Mouse (Mus musculus) testis, adult 2 months (tissue): ENCODE results near the gene Olfr676. TPM values are rescaled to one million over a fixed set of nuclear protein-coding genes. Genes with fewer than 3 reads are reported as not detected.
"Not testable (repeated sequence)": the region's sequence is repeated elsewhere in the genome, so short reads cannot be mapped to it uniquely, and the experiment has no call there.

Experiments
- H3K27ac ChIP-seq: fragments of 200-500 bp; 2 replicates; pipeline ENCODE4 v1.5.1; 2012; ENCODE audit warnings: low read depth, low read length; ENCODE audit not compliant: control insufficient read depth, insufficient read depth
- H3K27me3 ChIP-seq: fragments of 200-500 bp; 2 replicates; pipeline ENCODE4 v1.6.1; 2012; ENCODE audit warnings: mild to moderate bottlenecking, low read length, moderate library complexity; ENCODE audit not compliant: control insufficient read depth, insufficient read depth
- H3K36me3 ChIP-seq: fragments of 200-500 bp; 2 replicates; pipeline ENCODE4 v1.6.1; 2012; ENCODE audit warnings: mild to moderate bottlenecking, low read length; ENCODE audit not compliant: control insufficient read depth, insufficient read depth
- H3K4me1 ChIP-seq: fragments of 200-500 bp; 2 replicates; pipeline ENCODE4 v1.6.1; 2012; ENCODE audit warnings: low read length; ENCODE audit not compliant: control insufficient read depth, insufficient read depth
- H3K4me3 ChIP-seq: fragments of 200-500 bp; 2 replicates; pipeline ENCODE4 v1.5.1; 2012; ENCODE audit warnings: low read depth, mild to moderate bottlenecking, low read length, moderate library complexity, mixed read lengths; ENCODE audit not compliant: control insufficient read depth
- CTCF ChIP-seq: fragments of 200-500 bp; IDR thresholded peaks from 2 replicates; pipeline ENCODE4 v1.5.1; 2012; ENCODE audit warnings: low read depth, mild to moderate bottlenecking, inconsistent platforms, low read length, moderate library complexity; ENCODE audit not compliant: control insufficient read depth, insufficient read depth, insufficient replicate concordance
- POLR2A ChIP-seq: fragments of 200-500 bp; IDR thresholded peaks from 2 replicates; pipeline ENCODE4 v1.6.1; 2012; ENCODE audit warnings: low read depth, mild to moderate bottlenecking, inconsistent platforms, low read length, moderate library complexity; ENCODE audit not compliant: control insufficient read depth
- polyA plus RNA-seq: library from polyadenylated mRNA; depleted of rRNA; stranded (reverse); fragments of >200 nt; gene quantifications from 2 replicates; pipeline ENCODE4 v1.2.3, GENCODE M21; 2012; rRNA removed

The Olfr676 gene
- not detected in 2 replicates for polyA plus RNA-seq

GRCm38 (mm10) chr7:105032398-105032797 lies at the start of gene Olfr676:
Gene Olfr676, plus strand, starts transcription at chr7:105032698.
- no peak for TF ChIP-seq POLR2A
- no peak within 1 kb of the TSS for H3K4me3 ChIP-seq
- no peaks in the 10 kb centered on the region for H3K36me3 ChIP-seq
- no peaks in the 10 kb centered on the region for H3K27me3 ChIP-seq
- no peak within 1 kb of the TSS for H3K27ac ChIP-seq
- no peaks in the 10 kb centered on the region for H3K4me1 ChIP-seq

GRCm38 (mm10) chr7:105001929-105002328 lies 30.6 kb upstream of the Olfr676 start, which contains the start of gene Olfr672:
Gene Olfr672, minus strand, starts transcription at chr7:105002029.
- H3K27me3 ChIP-seq: no peaks in the 10 kb centered on the region
- no peak within 1 kb of the TSS for H3K4me3 ChIP-seq
- H3K36me3 ChIP-seq: no peaks in the 10 kb centered on the region
- no peak within 1 kb of the TSS for H3K27ac ChIP-seq
- H3K4me1 ChIP-seq: no peaks in the 10 kb centered on the region
- TF ChIP-seq CTCF (no peak), POLR2A (no peak)

DNA sequence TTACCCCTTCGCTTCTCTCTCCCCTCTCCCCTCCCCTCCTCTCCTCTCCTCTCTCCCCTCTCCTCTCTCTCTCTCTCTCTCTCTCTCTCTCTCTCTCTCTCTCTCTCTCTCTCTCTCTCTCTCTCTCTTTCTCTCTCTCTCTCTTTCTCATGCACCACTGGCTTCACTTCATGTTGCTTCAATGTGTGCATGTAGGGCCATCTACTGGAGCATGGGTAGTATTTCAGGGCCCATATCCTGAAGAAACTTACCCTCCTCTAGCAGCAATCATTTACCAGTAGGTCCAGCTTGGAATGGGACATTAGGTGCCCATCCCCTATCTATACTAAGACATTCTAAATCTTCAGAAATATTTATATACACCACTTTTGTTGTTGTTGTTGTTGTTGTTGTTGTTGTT lies 10.0 kb upstream of the Olfr676 start:
- Histone ChIP-seq H3K27ac (no peak overlapping the region), H3K27me3 (no peaks in the 10 kb centered on the region), H3K4me3 (no peak overlapping the region), H3K36me3 (no peaks in the 10 kb centered on the region), H3K4me1 (no peaks in the 10 kb centered on the region)
- TF ChIP-seq POLR2A (no peak), CTCF (no peak)

GRCm38 (mm10) chr7:105028360-105028759 lies 4.1 kb upstream of the Olfr676 start, which contains the start of gene Olfr675:
Gene Olfr675, minus strand, starts transcription at chr7:105028460.
- no peaks in the 10 kb centered on the region for H3K4me1 ChIP-seq
- no peaks in the 10 kb centered on the region for H3K36me3 ChIP-seq
- no peaks in the 10 kb centered on the region for H3K27me3 ChIP-seq
- H3K27ac ChIP-seq: no peak within 1 kb of the TSS
- TF ChIP-seq POLR2A (no peak), CTCF (no peak)
- no peak within 1 kb of the TSS for H3K4me3 ChIP-seq

DNA sequence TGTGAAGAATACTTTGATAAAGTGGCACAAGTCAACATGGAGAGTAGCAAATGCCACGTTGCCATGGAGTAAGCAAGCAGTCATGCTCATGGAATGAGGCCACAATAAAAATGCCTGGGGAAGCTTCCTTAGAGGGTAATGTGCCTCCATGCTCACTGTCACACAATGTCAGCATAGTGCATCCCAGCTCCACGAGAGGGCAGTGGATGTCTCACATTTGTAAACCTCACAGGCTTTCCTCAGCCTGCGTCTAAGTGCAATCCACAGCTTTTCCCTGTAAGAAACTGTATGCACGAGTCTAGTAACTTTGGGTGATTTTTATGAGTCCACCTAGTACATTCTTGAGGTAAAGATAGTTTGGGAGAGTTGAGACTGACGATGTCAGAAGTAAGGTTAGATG lies 1.3 kb downstream of the Olfr676 start:
- H3K36me3 ChIP-seq, H3K27me3 ChIP-seq, H3K4me1 ChIP-seq, H3K4me3 ChIP-seq, H3K27ac ChIP-seq: not testable (repeated sequence)

- Histone ChIP-seq H3K4me3 (no peak overlapping the region), H3K36me3 (no peaks in the 10 kb centered on the region), H3K27ac (no peak overlapping the region), H3K27me3 (no peaks in the 10 kb centered on the region), H3K4me1 (no peaks in the 10 kb centered on the region)
- TF ChIP-seq CTCF: no peak
- TF ChIP-seq POLR2A: no peak
Measured at GRCm38 (mm10) chr7:105058951-105059350, 26.5 kb downstream of the Olfr676 start.

GRCm38 (mm10) chr7:105064175-105064574 lies 31.7 kb downstream of the Olfr676 start, which contains the start of gene Olfr678:
Gene Olfr678, plus strand, starts transcription at chr7:105064475.
- H3K27ac ChIP-seq: no peak within 1 kb of the TSS
- TF ChIP-seq CTCF (no peak), POLR2A (no peak)
- H3K4me3 ChIP-seq: no peak within 1 kb of the TSS
- no peaks in the 10 kb centered on the region for H3K4me1 ChIP-seq
- H3K27me3 ChIP-seq: no peaks in the 10 kb centered on the region
- H3K36me3 ChIP-seq: no peaks in the 10 kb centered on the region

GRCm38 (mm10) chr7:105080905-105081304 lies 48.4 kb downstream of the Olfr676 start, which contains the start of gene Olfr679:
Gene Olfr679, plus strand, starts transcription at chr7:105081205.
- no peaks in the 10 kb centered on the region for H3K27me3 ChIP-seq
- no peak within 1 kb of the TSS for H3K4me3 ChIP-seq
- H3K36me3 ChIP-seq: no peaks in the 10 kb centered on the region

More at GRCm38 (mm10) chr7:105080905-105081304, 48.4 kb downstream of the Olfr676 start, which contains the start of gene Olfr679:
- TF ChIP-seq POLR2A: no peak
- no peak for TF ChIP-seq CTCF
- H3K4me1 ChIP-seq: no peaks in the 10 kb centered on the region
- H3K27ac ChIP-seq: no peak within 1 kb of the TSS

Other genes starting within 250 kb of the Olfr676 start
- not detected in 2 replicates for gene Usp17lb, start 190.1 kb upstream of the Olfr676 start, polyA plus RNA-seq
- not detected in 2 replicates for gene Usp17la, start 175.7 kb upstream of the Olfr676 start, polyA plus RNA-seq
- not detected in 2 replicates for gene Olfr665, start 154.7 kb upstream of the Olfr676 start, polyA plus RNA-seq
- gene Olfr666, start 136.7 kb upstream of the Olfr676 start, polyA plus RNA-seq: not detected in 2 replicates
- gene Olfr667, start 111.2 kb upstream of the Olfr676 start, polyA plus RNA-seq: not detected in 2 replicates
- gene Olfr668, start 104.6 kb upstream of the Olfr676 start, polyA plus RNA-seq: not detected in 2 replicates
- not detected in 2 replicates for gene Olfr669, start 98.5 kb upstream of the Olfr676 start, polyA plus RNA-seq
- not detected in 2 replicates for gene Olfr670, start 70.1 kb upstream of the Olfr676 start, polyA plus RNA-seq
- gene Olfr671, start 53.6 kb upstream of the Olfr676 start, polyA plus RNA-seq: not detected in 2 replicates
- not detected in 2 replicates for gene Olfr672, start 30.7 kb upstream of the Olfr676 start, polyA plus RNA-seq
- not detected in 2 replicates for gene Olfr675, start 4.2 kb upstream of the Olfr676 start, polyA plus RNA-seq
- not detected in 2 replicates for gene Olfr677, start 18.7 kb downstream of the Olfr676 start, polyA plus RNA-seq
- not detected in 2 replicates for gene Olfr678, start 31.8 kb downstream of the Olfr676 start, polyA plus RNA-seq
- gene Olfr679, start 48.5 kb downstream of the Olfr676 start, polyA plus RNA-seq: not detected in 2 replicates
- not detected in 2 replicates for gene Olfr680-ps1, start 60.1 kb downstream of the Olfr676 start, polyA plus RNA-seq
- gene Olfr681, start 84.1 kb downstream of the Olfr676 start, polyA plus RNA-seq: not detected in 2 replicates
- not detected in 2 replicates for gene Olfr683, start 114.3 kb downstream of the Olfr676 start, polyA plus RNA-seq
- gene Olfr684, start 131.0 kb downstream of the Olfr676 start, polyA plus RNA-seq: not detected in 2 replicates
- not detected in 2 replicates for gene Olfr685, start 153.3 kb downstream of the Olfr676 start, polyA plus RNA-seq
- gene Olfr686, start 174.8 kb downstream of the Olfr676 start, polyA plus RNA-seq: not detected in 2 replicates